8 mouse cellular contexts compared by ENCODE assay signal in genomic region chr11:98203931-98204421, GRCm38 (mm10). TPM values are rescaled to one million over a fixed set of nuclear protein-coding genes. Genes with fewer than 3 reads are reported as not detected.
DNase-seq lines count a peak whose midpoint lies in the region; ATAC-seq and TF ChIP-seq lines count a peak whose summit lies in the region.

No protein-coding gene starts in this region.

- peaks cover 4% of the 10 kb centered on the region for H3K36me3 ChIP-seq in thymus, adult 2 months (ENCODE audit: control insufficient read depth, insufficient read depth, low read length)
- H3K36me3 ChIP-seq in embryonic facial prominence, embryonic 13.5 days: peaks cover 14% of the 10 kb centered on the region
- no peaks in the 10 kb centered on the region; the same call in 1 of the 2 replicates for H3K36me3 ChIP-seq in limb, embryonic 11.5 days (ENCODE audit: control insufficient read depth, insufficient read depth, low read length)
- peaks cover 6% of the 10 kb centered on the region for H3K36me3 ChIP-seq in midbrain, embryonic 13.5 days
- peaks cover 3% of the 10 kb centered on the region for H3K36me3 ChIP-seq in testis, adult 2 months (ENCODE audit: control insufficient read depth, insufficient read depth, low read length)

- peak overlapping the region; percentile 93 for H3K4me2 ChIP-seq in embryonic facial prominence, embryonic 13.5 days
- H3K4me2 ChIP-seq in limb, embryonic 11.5 days (ENCODE audit: low read depth, severe bottlenecking): peak overlapping the region; percentile 83
- H3K4me2 ChIP-seq in midbrain, embryonic 13.5 days (replicated peaks): peak overlapping the region; percentile 89

- intact Hi-C loops in heart, postnatal 36 days (cut with DNase I): loop anchor here (5.0 to 10.0 kb wide), 2 partner anchors 177 to 409 kb away; partner anchors contain the start of genes Lasp1 and Rpl19

- H3K27ac ChIP-seq in thymus, adult 2 months (ENCODE audit: control insufficient read depth, insufficient read depth, low read length): peak overlapping the region; percentile 87; the same call in 1 of the 2 replicates
- H3K27ac ChIP-seq in embryonic facial prominence, embryonic 13.5 days: 0 out of 2 replicates have a peak overlapping the region, but pooled peaks have one; percentile 100
- no peak overlapping the region for H3K27ac ChIP-seq in limb, embryonic 11.5 days (replicated peaks; ENCODE audit: low read depth, low read length)
- no peak overlapping the region for H3K27ac ChIP-seq in midbrain, embryonic 13.5 days
- peak overlapping the region; percentile 96 for H3K27ac ChIP-seq in testis, adult 2 months (ENCODE audit: control insufficient read depth, insufficient read depth, low read depth, low read length)

- no peak for TF ChIP-seq POLR2A in thymus, adult 2 months (IDR thresholded peaks at IDR 0.05; ENCODE audit: control insufficient read depth, extremely low read depth, insufficient read depth, low read length, poor library complexity)
- TF ChIP-seq POLR2A in testis, adult 2 months (IDR thresholded peaks at IDR 0.05; ENCODE audit: control insufficient read depth, low read depth, low read length): no peak

- no peaks in the 10 kb centered on the region for H3K27me3 ChIP-seq in thymus, adult 2 months (ENCODE audit: control insufficient read depth, insufficient read depth, low read length)
- H3K27me3 ChIP-seq in embryonic facial prominence, embryonic 13.5 days: no peaks in the 10 kb centered on the region
- no peaks in the 10 kb centered on the region for H3K27me3 ChIP-seq in limb, embryonic 11.5 days (ENCODE audit: control insufficient read depth, insufficient read depth, low read length)
- H3K27me3 ChIP-seq in midbrain, embryonic 13.5 days: no peaks in the 10 kb centered on the region
- no peaks in the 10 kb centered on the region for H3K27me3 ChIP-seq in testis, adult 2 months (ENCODE audit: control insufficient read depth, insufficient read depth, low read length)

- H3K4me1 ChIP-seq in thymus, adult 2 months (replicated peaks; ENCODE audit: control insufficient read depth, insufficient read depth, low read length): peaks cover 6% of the 10 kb centered on the region
- peaks cover 15% of the 10 kb centered on the region for H3K4me1 ChIP-seq in embryonic facial prominence, embryonic 13.5 days
- 0 out of 2 replicates have a peak, but pooled peaks cover 2% of the 10 kb centered on the region for H3K4me1 ChIP-seq in limb, embryonic 11.5 days (ENCODE audit: control insufficient read depth, insufficient read depth, low read length)
- H3K4me1 ChIP-seq in midbrain, embryonic 13.5 days (replicated peaks): peaks cover 44% of the 10 kb centered on the region
- peaks cover 11% of the 10 kb centered on the region for H3K4me1 ChIP-seq in testis, adult 2 months (ENCODE audit: control insufficient read depth, insufficient read depth, low read length)

- H3K9ac ChIP-seq in embryonic facial prominence, embryonic 13.5 days: peak overlapping the region; percentile 100
- peak overlapping the region; percentile 98 for H3K9ac ChIP-seq in limb, embryonic 11.5 days (ENCODE audit: low read length)
- peak overlapping the region; percentile 99 for H3K9ac ChIP-seq in midbrain, embryonic 13.5 days (replicated peaks)

- WGBS in thymus, adult 2 months: under 1% methylated on average over 16 of the region's 16 CpGs
- under 1% methylated on average over 16 of the region's 16 CpGs for WGBS in embryonic facial prominence, embryonic 13.5 days
- under 1% methylated on average over 16 of the region's 16 CpGs for WGBS in limb, embryonic 11.5 days
- WGBS in midbrain, embryonic 13.5 days: under 1% methylated on average over 16 of the region's 16 CpGs

- no peaks in the 10 kb centered on the region for H3K9me3 ChIP-seq in embryonic facial prominence, embryonic 13.5 days
- H3K9me3 ChIP-seq in limb, embryonic 11.5 days (ENCODE audit: control insufficient read depth, low read length): no peaks in the 10 kb centered on the region
- H3K9me3 ChIP-seq in midbrain, embryonic 13.5 days: no peaks in the 10 kb centered on the region

- peak overlapping the region; percentile 64 for H3K4me3 ChIP-seq in thymus, adult 2 months (ENCODE audit: control insufficient read depth, insufficient read depth, low read length)
- H3K4me3 ChIP-seq in embryonic facial prominence, embryonic 13.5 days: peak overlapping the region; percentile 91
- H3K4me3 ChIP-seq in limb, embryonic 11.5 days (ENCODE audit: low read depth, low read length): peak overlapping the region; percentile 90
- H3K4me3 ChIP-seq in midbrain, embryonic 13.5 days (replicated peaks): peak overlapping the region; percentile 94
- peak overlapping the region; percentile 96 for H3K4me3 ChIP-seq in testis, adult 2 months (ENCODE audit: control insufficient read depth, low read depth, low read length)

- no peak for TF ChIP-seq CTCF in thymus, adult 2 months (IDR thresholded peaks at IDR 0.05; ENCODE audit: borderline replicate concordance, control insufficient read depth, extremely low read depth, insufficient read depth, low read length, poor library complexity)
- no peak for TF ChIP-seq CTCF in testis, adult 2 months (IDR thresholded peaks at IDR 0.05; ENCODE audit: control insufficient read depth, insufficient read depth, insufficient replicate concordance, low read depth, low read length)

- DNase-seq in thymus, adult 2 months: no peak
- DNase-seq in thymus, postnatal 10 days (ENCODE audit: low spot score in 2 of 2): no peak
- DNase-seq in heart, postnatal 36 days: peak; percentile 14 to 39
- peak; percentile 22 for DNase-seq in limb, embryonic 11.5 days (ENCODE audit: low spot score)
- no peak for DNase-seq in gastrocnemius, adult 18-20 months (ENCODE audit: low spot score)

- ATAC-seq in embryonic facial prominence, embryonic 13.5 days (ENCODE audit: insufficient number of reproducible peaks, insufficient read depth, low FRiP score, low TSS enrichment, low read depth): no peak
- ATAC-seq in limb, embryonic 11.5 days (ENCODE audit: insufficient number of reproducible peaks, low FRiP score, low TSS enrichment, low read depth): no peak
- no peak for ATAC-seq in midbrain, embryonic 13.5 days

RNA-seq across cellular contexts. Expression of gene Cdk12, which starts 1.1 kb away (rescaled TPM):
- 27.0 and 30.4 TPM in 2 replicates for polyA plus RNA-seq in thymus, adult 2 months (2012; rRNA removed)
- 14.3 and 16.2 TPM in 2 replicates for polyA plus RNA-seq in embryonic facial prominence, embryonic 13.5 days (2015; fragmentation: Nextera tagmentation; extraction: Ambion mirVana)
- total RNA-seq in heart, postnatal 36 days (2021): 10 to 100 TPM; 22.5 to 25.2 TPM
- 14.6 and 17.4 TPM in 2 replicates for polyA plus RNA-seq in limb, embryonic 11.5 days (2014; fragmentation: Nextera tagmentation; extraction: Ambion mirVana)
- 12.2 and 12.9 TPM in 2 replicates for polyA plus RNA-seq in midbrain, embryonic 13.5 days (2015; fragmentation: Nextera tagmentation; extraction: Ambion mirVana)
- polyA plus RNA-seq in testis, adult 2 months (2012; rRNA removed): 15.7 and 17.6 TPM in 2 replicates
- 10 to 100 TPM; 11.9 to 13.5 TPM for total RNA-seq in gastrocnemius, adult 18-20 months (2021)

RNA-seq across cellular contexts. Expression of gene Med1, which starts 10.9 kb away (rescaled TPM):
- 29.0 and 30.8 TPM in 2 replicates for polyA plus RNA-seq in thymus, adult 2 months (2012; rRNA removed)
- 78.3 and 78.4 TPM in 2 replicates for polyA plus RNA-seq in embryonic facial prominence, embryonic 13.5 days (2015; fragmentation: Nextera tagmentation; extraction: Ambion mirVana)
- 10 to 100 TPM; 38.0 to 40.6 TPM for total RNA-seq in heart, postnatal 36 days (2021)
- polyA plus RNA-seq in limb, embryonic 11.5 days (2014; fragmentation: Nextera tagmentation; extraction: Ambion mirVana): 75.2 and 87.8 TPM in 2 replicates
- polyA plus RNA-seq in midbrain, embryonic 13.5 days (2015; fragmentation: Nextera tagmentation; extraction: Ambion mirVana): 74.3 and 75.7 TPM in 2 replicates
- 41.1 and 53.7 TPM in 2 replicates for polyA plus RNA-seq in testis, adult 2 months (2012; rRNA removed)
- 10 to 100 TPM; 24.5 to 25.3 TPM for total RNA-seq in gastrocnemius, adult 18-20 months (2021)

RNA-seq across cellular contexts. Expression of gene Fbxl20, which starts 53.8 kb away (rescaled TPM):
- 37.8 and 40.3 TPM in 2 replicates for polyA plus RNA-seq in thymus, adult 2 months (2012; rRNA removed)
- 22.5 and 28.8 TPM in 2 replicates for polyA plus RNA-seq in embryonic facial prominence, embryonic 13.5 days (2015; fragmentation: Nextera tagmentation; extraction: Ambion mirVana)
- 10 to 100 TPM; 20.3 to 27.1 TPM for total RNA-seq in heart, postnatal 36 days (2021)
- 17.6 and 20.6 TPM in 2 replicates for polyA plus RNA-seq in limb, embryonic 11.5 days (2014; fragmentation: Nextera tagmentation; extraction: Ambion mirVana)
- polyA plus RNA-seq in midbrain, embryonic 13.5 days (2015; fragmentation: Nextera tagmentation; extraction: Ambion mirVana): 27.0 and 33.7 TPM in 2 replicates
- polyA plus RNA-seq in testis, adult 2 months (2012; rRNA removed): 8.0 and 8.2 TPM in 2 replicates
- total RNA-seq in gastrocnemius, adult 18-20 months (2021): 1 to 10 TPM; 8.9 to 9.3 TPM

Comparison
In these comparisons a context has a peak if more than half of its experiments do, and no peak if none do; other contexts are left out.
1. DNase-seq: peak in heart, postnatal 36 days (2 of 2) and limb, embryonic 11.5 days (single experiment); none in thymus, adult 2 months (single experiment), thymus, postnatal 10 days (0 of 2) and gastrocnemius, adult 18-20 months (single experiment).
2. H3K27ac ChIP-seq: peak in thymus, adult 2 months (single experiment), embryonic facial prominence, embryonic 13.5 days (single experiment) and testis, adult 2 months (single experiment); none in limb, embryonic 11.5 days (single experiment) and midbrain, embryonic 13.5 days (single experiment).
3. Peak in every context shown above with its lines, with median percentiles within 50 percentile points of each other: H3K4me3 ChIP-seq, H3K4me2 ChIP-seq and H3K9ac ChIP-seq.